Mouse (Mus musculus) fat pad, adult 2 months (tissue): ENCODE results near the gene Grb10.

Source experiments
- DNase-seq: peaks from one replicate; pipeline ENCODE4 v3.0.0-alpha.2; 2011; ENCODE audit warnings: low read depth, low spot score; ENCODE audit errors: extremely low read depth

Gene Grb10

DNA sequence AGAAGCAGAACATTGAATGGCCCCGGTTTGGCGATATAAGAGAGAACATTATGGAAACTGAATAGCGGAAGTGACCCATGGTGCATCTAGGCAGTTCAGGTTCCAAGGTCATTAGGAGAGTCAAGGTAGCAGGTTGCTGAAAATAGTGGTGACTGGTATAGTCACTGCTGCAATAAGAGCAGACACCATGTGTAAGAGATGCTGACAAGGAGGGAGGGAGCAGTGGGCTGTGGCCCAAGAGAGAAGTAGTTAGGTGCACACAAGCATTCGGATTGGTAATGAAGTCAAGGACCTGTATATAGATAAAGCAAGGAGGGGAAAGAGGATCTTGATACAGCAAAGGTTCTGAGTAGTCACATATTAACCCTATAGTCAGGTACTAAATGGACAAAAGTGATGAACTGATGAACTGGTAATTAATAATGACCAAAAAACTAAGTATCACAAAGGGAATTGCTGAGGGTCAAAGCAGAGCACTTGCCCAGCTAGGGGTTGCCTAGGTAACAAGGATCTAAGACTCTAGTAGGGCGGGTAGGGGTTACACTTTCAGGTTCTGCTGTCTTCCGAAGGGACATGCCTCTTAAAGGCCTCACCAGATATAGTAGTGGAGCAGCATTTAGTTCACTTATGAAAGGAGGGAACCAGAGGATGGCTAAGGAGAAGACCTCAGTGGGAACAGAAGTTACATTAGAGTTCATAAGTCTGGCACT lies 65.9 kb downstream of the Grb10 start:
- DNase-seq: no peak

DNA sequence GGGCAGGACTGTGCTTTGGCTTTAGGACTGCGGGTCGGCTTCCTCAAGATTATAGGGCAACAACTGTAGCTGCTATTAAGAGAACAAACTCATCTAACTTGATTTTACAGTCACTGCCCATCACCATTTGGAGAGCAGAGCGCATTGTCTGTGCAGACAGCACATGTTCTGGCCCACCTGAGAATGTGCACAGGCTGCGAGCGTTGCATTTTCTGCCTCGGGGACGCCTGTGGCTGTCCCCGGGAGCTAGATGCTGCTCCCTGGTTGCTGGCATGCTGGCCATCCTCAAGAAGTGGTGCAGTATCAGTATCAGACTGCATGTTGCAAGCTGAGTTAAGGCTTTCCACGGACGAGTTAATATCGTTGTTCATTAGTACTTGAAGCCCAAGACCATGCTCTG lies 68.2 kb downstream of the Grb10 start:
- no peak for DNase-seq

DNA sequence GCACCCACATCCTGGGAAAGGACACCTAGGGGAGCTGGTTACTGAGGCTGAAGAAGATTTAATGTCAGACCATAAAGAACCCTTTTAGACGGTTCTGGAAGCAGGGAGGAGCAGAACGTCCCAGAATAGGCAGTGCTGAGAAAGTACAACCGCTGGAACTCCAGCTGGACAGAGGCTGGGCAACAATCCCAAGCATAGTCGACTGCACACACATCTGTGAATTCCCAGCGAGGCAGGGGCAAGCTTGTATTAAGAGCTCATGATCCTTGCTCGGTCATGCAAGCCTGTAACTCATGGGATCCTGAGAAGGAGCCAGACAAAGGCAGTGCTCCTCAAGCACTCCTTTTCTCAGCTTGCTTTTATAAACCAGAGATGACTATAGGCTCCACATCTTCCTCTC lies 69.7 kb downstream of the Grb10 start:
- DNase-seq: no peak

DNA sequence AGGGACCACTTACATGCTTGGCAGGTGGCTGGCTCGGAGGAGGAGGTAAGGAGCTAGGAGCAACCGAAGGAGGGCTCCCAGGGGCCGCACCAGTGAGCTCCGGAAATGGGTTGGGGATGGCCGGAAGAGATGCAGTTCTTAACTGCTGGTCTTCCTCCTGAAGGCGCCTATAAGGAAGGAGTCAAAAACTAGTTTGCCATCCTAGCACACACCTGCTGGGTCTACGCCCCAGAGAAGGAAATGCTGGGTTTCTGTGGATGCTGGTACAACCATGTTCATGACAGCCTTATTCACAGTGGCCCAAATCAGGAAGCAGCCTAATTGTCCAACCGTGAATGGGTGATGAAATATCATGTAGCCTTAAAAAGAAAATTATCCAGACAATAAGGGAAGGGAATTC lies 71.0 kb downstream of the Grb10 start:
- no peak for DNase-seq

DNA sequence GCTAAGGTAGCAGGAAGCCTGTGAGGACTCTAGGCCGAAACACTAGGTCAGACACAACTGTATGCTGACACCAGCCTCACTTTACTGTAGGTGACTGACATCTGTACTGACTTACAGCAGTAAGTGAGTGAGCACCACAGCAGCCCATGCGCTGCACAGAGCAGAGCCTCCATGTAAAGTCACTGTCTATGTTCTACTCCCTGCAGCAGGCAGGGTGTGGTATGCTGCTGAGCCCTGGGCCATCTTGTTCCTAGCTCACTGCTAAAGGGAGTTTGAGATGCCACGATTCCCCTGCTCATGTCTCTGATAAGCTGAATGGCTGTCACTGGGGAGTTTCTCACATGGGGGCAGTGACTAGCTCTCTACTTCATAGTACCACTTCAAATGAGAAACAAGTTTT lies 72.3 kb downstream of the Grb10 start:
- DNase-seq: no peak

DNA sequence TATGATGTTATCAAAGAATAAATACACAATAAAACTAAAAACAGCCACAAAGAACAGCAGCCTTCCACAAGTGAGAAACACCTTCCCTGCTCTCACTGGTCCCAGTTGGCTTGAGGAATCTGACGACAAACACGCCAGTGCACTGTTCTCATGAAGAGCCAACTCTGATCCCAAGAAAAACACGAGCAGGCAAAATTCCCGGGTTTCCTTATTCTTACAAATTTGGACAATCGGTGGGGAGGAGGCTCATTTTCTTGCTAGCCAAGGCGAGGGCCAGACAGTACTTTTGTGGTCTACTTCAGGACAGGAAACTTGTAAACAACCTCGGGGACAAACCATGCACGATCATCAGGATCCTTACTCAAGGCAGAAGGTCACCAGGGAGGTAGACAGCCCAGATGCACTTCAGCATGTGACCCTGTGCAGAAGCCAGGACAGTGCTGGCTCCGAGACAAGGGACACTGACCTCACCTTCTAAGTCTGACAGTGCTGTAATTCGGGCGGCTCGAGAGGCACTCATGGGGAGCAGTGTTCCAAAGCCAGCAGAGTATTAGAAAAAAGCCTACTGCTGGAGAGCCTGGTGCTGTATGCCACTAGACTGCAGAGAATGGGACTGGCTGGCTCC lies 72.9 kb downstream of the Grb10 start:
- no peak for DNase-seq

DNA sequence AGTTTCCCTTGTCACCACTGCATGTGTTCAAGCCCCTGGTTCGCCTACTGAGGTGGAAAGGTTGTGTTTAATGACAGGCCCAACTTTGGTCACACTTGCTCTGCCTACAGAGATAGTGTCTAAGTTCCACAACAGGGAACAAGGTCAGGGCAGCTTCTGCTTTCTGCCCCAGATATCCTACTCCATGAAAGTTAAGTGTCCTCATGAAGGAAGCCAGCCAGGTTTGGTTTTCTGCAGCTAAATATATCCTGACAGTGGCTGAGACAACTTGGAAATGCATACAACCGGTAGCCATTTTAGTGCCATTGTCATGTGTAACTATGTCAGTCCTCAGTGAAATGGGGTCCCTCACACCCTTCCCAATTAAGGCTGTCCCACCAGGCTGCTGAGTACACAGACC lies 73.8 kb downstream of the Grb10 start:
- no peak for DNase-seq

DNA sequence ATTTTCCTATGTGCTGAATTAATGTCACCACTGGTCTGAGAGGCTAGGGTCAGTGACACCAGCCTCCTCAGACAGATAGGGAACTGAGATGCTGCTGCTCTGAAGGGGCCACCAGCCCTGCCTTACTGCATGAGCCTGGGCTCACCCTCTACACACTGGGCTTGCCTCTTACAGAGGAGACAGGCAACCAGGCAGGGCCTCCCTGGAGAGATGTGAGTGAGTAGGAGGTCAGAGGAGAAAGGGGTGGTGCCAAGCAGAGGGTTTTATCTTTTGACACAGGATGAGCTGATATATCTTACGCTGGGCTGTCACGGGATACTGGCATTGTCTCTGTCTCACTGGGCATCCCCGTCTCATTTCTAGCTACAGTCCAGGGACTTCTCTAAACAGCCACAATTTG lies 74.9 kb downstream of the Grb10 start:
- DNase-seq: no peak

DNA sequence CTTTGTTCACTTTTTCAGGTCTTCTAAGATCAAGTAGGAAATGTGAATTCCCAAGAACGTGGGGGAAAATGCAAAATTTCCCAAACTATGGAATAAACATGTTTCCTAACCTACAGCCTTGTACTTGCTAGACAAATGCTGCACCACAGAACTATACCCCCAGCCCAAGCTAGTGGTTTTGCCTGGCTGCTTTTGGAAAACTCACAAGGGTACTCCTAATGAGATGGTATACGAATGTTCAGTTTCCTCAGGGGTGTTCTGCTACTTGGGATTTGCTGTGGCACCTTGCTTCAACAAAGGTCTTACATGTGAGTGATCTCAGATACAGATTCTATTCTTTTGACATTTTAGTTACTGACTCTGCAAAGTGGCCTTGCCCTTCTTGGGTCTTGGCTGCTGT lies 75.4 kb downstream of the Grb10 start:
- no peak for DNase-seq

DNA sequence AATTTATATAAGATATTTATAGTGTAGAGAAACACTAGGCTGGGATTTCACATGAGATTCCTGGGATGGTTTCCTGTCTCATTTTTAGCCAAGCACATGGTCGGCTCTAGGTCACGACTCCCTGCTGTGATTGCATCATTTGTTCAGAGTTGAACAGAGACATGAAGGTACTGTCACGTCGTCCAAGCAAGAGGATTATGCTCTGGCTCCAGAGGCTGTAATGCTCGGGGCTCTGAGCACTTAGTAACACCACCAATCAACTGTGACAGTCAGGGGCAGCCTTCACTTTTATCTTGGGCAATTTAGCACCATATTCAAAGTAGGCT lies 75.9 kb downstream of the Grb10 start:
- DNase-seq: no peak

DNA sequence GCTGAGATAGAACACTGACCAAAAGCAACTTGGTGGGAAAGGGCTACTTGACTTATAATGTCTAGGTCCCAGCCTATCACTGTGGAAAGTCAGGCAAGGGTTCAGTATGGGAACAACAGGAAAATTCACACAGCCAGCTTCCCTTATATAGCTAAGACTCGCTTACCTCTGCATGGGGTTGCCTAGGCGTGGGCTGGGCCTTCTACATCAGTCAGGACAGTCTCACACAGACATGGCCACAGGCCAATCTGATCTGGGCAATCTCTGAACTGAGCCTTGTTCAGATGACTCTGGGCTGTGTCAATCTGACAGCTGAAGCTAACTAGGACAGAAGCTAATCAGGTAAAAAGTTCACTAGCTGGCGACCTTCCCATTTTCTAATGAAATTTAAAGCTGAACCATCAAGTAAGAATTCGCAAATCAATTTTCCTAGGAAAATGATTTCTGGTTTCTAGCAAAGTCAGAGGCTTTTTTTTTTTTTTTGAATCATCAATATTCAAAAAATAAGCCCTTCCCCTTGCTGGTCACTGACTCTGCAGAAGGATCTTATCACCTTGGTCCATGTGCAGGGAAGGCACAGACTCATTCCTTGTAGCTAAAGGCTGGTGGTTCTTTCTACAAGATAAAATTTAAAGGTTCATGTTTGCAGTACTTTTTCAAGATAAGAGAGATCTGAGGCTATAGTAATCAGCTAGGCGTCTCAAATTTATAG lies 76.4 kb downstream of the Grb10 start:
- DNase-seq: no peak

DNA sequence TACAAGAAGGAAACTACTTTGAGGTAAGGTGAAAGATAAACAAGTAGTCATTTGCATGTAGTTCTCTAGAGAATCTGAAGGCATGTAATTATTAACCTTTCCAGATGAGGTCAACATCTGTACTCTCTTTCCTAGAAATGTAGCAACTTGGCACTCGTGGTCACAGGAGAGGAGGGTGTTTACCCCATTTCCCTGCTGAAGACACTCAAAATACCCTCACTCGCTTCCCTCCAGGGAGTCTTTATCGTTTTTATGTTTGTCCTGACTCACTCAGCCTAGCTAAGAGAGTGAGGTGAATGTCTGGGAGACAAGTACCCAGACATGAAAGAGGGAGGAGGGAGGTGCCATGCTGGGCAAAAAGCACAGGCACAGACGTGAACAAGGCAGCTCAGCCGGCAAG lies 77.6 kb downstream of the Grb10 start:
- DNase-seq: no peak

DNA sequence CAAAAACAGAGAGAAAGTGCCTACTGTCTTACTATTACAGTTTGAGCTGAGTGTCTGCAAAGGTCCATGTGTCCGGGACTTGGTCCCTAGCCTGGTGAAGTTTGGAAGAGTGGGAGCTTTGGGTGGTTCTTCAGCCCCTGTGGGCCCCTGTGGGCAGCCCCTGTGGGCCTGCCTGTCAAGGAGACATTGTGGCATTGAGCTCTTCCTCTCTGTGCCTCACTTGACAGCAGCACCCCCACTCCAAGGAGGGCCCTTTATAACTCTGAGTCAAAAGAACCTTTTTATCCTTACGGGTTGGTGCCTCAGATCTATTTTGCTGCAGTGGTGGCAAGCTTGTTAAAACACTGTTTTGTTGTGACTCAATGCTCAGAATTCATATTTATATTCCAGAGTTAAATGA lies 78.3 kb downstream of the Grb10 start:
- no peak for DNase-seq

DNA sequence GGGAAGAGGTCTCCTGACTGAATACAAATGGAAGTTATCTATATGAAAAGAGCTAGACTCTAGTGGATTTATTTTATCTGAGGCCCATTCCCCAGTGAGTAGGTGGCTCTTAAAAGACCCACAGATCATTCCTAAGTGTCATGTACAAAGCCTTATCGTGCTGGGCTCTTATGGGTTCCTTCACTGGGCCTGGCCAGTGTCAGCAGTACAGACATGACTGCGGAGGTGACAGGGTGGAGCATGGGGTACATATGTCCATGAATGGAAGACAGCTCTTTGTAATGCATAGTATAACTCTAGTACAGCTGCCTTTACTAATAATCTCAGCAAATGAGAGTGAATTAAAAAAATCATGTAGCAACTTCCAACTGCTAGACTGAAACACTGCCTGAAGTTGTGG lies 80.0 kb downstream of the Grb10 start:
- DNase-seq: no peak

DNA sequence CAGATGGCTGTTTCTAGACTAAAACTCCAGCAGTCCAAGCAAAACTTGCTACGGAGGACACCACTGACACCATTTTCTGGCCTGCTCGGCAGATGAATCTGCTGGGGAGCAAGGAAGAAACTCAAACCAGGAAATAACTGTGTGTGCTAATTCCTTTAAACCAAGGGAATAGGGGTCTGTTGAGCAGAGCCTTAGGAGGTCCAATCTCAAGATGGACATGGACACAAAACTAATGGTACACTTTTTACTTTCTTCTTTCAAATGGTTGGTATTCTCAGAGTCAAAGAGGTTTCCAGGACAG lies 80.5 kb downstream of the Grb10 start:
- no peak for DNase-seq

DNA sequence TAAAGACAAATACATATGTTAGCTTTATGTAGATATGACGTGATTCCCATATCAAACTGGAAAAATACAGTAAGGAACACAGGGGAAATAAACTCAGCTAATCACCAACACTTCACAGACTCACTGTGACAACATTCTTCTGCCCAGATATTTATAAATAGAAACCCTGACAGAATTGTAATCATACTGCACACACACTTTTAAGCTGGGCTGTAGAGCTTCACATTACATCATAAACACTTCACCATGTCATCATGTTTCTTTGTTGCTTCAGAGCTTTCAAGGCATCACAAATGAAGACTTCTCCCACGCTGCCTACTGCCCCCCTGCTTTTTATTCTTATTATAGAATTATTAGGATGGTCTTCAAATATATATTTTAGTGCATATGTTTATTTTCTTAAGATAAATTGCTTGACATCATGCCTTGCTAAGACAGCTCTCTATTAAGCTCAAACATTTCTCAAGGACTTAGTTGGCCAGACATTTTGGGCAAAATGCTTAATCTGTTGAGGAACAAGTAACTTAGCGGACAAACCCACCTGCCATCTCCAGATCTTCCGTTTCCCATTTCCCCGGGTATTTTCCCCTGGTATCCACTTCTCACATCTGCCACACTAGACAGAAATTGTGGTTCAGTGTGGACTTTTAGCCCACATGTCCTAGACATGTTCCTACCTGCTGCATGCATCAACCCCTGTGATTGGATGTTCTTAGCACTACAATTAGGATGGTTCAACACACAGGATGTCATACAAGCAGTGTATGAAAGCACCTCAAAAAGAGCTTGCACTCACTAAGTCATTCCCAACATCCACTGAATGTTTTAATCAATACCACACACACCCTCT lies 81.0 kb downstream of the Grb10 start:
- no peak for DNase-seq

DNA sequence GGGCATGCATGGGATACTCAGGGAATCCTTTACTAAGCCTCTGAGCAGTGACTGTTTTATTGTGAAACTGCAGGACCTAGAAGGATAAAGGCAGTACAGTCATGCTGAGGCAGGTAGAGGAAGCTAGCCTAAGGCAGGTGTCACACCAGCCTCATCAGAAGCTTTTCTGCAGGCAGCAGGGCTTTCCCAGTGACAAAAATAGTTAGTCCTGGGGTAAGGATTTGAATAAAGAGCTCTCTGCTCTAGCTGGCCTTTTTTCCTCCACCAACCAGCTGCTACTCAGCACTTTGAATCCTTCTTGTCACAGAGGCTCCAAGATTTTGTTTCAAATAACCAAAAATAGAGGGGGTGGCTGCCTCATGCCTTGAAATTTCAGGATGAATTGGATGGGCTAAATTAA lies 82.7 kb downstream of the Grb10 start:
- DNase-seq: no peak

DNA sequence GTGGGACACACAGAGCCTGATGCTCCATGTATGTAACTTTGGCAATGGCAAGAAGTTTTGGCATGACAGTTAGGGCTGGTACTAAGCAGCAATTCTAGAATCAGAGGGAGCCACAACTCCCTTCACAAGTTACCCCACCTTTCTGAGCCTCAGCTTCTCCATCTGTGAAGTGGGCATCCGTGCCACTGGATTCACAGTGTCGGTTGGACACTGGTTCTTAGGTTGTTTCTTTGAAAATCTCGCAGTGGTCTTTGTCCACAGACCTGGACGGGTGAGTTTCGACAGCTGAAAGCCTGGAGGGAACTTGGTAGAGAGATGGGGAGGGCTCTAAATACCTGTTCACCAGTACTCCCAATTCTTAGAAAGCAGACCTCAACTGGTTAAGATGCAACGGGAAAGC lies 83.9 kb downstream of the Grb10 start:
- no peak for DNase-seq

DNA sequence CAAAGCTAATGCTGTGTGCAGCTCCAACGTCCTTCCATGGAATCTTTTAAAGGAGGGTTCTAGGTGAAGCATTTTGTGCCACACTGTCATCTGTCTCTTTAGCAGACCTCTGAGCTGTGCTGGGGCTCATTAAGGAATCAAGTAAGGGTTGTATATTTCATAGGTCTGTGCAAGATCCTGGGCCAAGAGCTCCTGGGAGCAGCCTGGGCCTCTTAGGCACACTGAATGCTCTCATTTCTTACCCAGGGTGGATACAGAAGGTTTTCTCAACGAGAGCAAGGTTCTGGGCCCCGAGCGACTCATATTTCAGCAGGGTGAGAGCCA lies 84.4 kb downstream of the Grb10 start:
- DNase-seq: no peak

DNA sequence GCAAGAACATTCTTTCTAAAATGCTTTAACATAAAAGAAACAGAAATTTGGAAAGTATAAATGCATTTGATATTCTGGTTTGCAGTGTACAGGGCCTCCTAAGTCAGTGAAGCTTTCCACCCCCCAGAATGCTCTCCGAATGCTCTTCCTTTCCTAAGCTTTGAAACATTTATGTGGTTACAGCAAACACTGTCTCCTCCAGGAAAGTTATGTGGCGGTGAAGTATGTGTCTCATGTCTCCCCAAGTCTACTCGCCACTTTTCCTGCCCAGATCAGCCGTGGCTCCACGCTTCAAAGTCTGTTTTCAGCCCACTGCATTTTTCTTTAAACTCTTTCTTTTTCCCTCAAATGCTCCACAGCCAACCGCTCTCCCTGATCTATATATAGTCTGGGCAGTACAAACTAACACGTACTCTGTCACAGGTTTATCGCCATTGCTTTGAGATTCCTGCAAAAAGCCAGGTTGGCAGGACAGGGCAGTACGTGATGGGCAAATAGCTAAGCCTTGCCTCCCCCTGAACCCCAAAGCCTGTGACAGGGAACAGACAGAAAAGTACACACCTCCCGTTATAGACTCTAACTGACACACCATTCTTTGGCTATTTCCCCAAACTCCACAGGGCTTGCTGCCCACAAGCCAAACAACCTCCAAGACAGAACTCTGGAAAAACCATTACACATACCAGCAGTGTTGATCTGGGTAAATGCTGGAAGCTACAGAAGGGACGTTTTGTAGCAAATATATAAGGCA lies 84.9 kb downstream of the Grb10 start:
- no peak for DNase-seq

DNA sequence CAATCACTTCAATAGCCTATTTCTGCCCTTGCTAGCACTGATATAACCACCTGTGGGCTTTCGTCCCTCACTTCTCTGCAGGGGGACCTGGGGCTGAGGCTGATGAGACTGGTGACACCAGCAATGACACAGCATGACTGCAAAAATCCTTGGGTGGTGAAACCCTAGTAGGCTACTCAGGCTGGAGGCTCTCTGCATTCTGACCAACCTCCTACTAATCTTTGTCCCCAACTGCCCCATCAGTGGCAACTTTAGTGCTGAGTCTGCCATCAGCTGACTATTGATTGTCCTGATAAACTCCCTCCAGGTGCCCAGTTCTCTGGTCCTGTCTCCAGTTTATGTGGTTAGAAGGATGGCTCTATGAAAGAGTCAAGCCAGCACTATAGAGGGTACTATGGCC lies 85.9 kb downstream of the Grb10 start:
- DNase-seq: no peak
